Mouse (Mus musculus): ENCODE results near the gene Myocos. TPM values are rescaled to one million over a fixed set of nuclear protein-coding genes. Genes with fewer than 3 reads are reported as not detected.
"Not testable (repeated sequence)": the region's sequence is repeated elsewhere in the genome, so short reads cannot be mapped to it uniquely, and the experiment has no call there.

Gene Myocos
- total and polyA plus RNA-seq, 3 experiments: not detected

DNA sequence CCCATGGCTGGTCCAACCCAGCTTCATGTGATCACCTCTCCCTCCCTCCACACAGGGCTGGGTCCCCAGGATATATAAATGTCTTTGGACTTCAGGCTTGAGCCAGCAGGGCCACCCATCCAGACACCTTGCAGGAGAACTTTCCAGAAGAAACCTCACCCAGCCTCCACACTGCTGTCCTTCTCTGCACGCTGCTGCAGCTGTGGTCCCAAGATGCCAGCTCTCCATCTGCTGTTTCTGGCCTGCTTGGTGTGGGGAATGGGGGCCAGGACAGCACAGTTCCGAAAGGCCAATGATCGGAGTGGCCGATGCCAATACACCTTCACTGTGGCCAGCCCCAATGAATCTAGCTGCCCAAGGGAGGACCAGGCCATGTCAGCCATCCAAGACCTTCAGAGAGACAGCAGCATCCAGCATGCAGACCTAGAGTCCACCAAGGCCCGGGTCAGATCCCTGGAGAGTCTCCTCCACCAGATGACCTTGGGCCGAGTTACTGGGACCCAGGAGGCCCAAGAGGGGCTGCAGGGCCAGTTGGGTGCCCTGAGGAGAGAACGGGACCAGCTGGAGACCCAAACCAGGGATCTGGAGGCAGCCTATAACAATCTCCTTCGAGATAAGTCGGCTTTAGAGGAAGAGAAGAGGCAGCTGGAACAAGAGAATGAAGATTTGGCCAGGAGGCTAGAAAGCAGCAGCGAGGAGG lies 18.8 kb downstream of the Myocos start, which contains the start of gene Myoc:
Gene Myoc (plus strand): TSS at position 105 of the 700 bp plus-strand sequence.
- H3K4me3 ChIP-seq (ENCODE audit: low read depth, low read length): no peak within 1 kb of the TSS
- DNase-seq (ENCODE audit: low spot score): no peak
- no peak for ATAC-seq (ENCODE audit: extremely low read depth, insufficient number of reproducible peaks, low FRiP score, poor library complexity, severe bottlenecking)
- no peaks in the 10 kb centered on the region for H3K9me3 ChIP-seq (replicated peaks)
- TF ChIP-seq POLR2AphosphoS5 (IDR thresholded peaks at IDR 0.05; ENCODE audit: insufficient replicate concordance, low read depth, low read length): no peak
- TF ChIP-seq GATA2 (IDR thresholded peaks at IDR 0.05; ENCODE audit: borderline replicate concordance, low read depth, low read length): no peak
- TF ChIP-seq TAL1 (conservative IDR thresholded peaks at IDR 0.05; ENCODE audit: low read depth, low read length): no peak
- no peak for TF ChIP-seq GATA1 (IDR thresholded peaks at IDR 0.05; ENCODE audit: borderline replicate concordance, low read length)
- no peak for TF ChIP-seq CTCF (IDR thresholded peaks at IDR 0.05; ENCODE audit: low read depth, low read length)
- H3K4me1 ChIP-seq (ENCODE audit: insufficient read depth, low read depth, low read length): no peaks in the 10 kb centered on the region
- peaks cover 53% of the 10 kb centered on the region for H3K27me3 ChIP-seq (ENCODE audit: insufficient read depth, low read length)
- H3K36me3 ChIP-seq (replicated peaks): no peaks in the 10 kb centered on the region

DNA sequence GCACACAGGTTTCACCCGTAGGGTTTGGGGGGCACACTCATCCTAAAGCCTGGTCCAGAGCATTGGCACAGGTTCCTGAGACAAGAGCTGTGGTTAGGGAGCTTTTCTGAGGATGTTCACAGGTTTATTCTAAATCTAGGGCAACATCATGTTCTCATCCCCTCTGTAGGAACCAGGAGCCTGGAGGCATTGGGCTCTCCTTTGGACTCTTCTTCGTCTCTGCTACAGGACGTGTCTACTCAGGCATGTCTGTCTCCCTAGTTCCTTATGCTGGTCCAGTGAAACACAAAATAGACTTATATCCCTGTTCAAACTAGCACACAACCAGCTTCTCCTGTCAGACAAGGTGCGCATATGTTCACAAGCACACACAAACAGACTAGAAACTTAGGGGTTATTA lies 19.5 kb downstream of the Myocos start:
- no peaks in the 10 kb centered on the region for H3K36me3 ChIP-seq (replicated peaks)
- H3K9me3 ChIP-seq (replicated peaks): no peaks in the 10 kb centered on the region
- H3K4me1 ChIP-seq (ENCODE audit: insufficient read depth, low read depth, low read length): no peaks in the 10 kb centered on the region
- peaks cover 47% of the 10 kb centered on the region for H3K27me3 ChIP-seq (ENCODE audit: insufficient read depth, low read length)
- TF ChIP-seq TAL1 (conservative IDR thresholded peaks at IDR 0.05; ENCODE audit: low read depth, low read length) (no peak), GATA2 (IDR thresholded peaks at IDR 0.05; ENCODE audit: borderline replicate concordance, low read depth, low read length) (no peak), POLR2AphosphoS5 (IDR thresholded peaks at IDR 0.05; ENCODE audit: insufficient replicate concordance, low read depth, low read length) (no peak)
- DNase-seq (ENCODE audit: low spot score) (no peak), ATAC-seq (ENCODE audit: extremely low read depth, insufficient number of reproducible peaks, low FRiP score, poor library complexity, severe bottlenecking) (no peak)
- H3K4me3 ChIP-seq (ENCODE audit: low read depth, low read length): no peak overlapping the region

DNA sequence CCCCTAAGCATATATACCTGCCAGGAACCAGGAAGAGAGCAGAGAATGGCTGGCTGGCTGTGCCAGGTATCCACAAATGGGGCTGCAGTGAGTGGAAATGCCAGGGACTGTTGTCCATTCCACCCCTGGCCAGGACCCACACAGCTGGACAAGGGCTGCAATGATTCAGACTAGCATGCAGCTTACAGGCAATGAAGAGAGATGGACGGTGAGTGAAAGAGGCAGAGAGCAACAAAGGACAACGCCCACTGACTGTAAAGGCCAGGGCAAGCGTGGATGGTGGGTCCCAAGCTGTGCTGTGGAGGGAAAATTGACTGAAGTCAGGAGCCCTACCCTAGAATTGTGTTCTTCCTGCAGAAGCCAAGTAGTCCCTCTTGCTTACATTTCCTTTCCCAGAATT lies 21.5 kb downstream of the Myocos start:
- Histone ChIP-seq H3K9me3 (replicated peaks) (no peaks in the 10 kb centered on the region), H3K4me3 (ENCODE audit: low read depth, low read length) (no peak overlapping the region), H3K36me3 (replicated peaks) (no peaks in the 10 kb centered on the region), H3K27me3 (ENCODE audit: insufficient read depth, low read length) (peaks cover 36% of the 10 kb centered on the region), H3K4me1 (ENCODE audit: insufficient read depth, low read depth, low read length) (no peaks in the 10 kb centered on the region)
- TF ChIP-seq CTCF (IDR thresholded peaks at IDR 0.05; ENCODE audit: low read depth, low read length) (no peak), GATA1 (IDR thresholded peaks at IDR 0.05; ENCODE audit: borderline replicate concordance, low read length) (no peak), GATA2 (IDR thresholded peaks at IDR 0.05; ENCODE audit: borderline replicate concordance, low read depth, low read length) (no peak), POLR2AphosphoS5 (IDR thresholded peaks at IDR 0.05; ENCODE audit: insufficient replicate concordance, low read depth, low read length) (no peak), TAL1 (conservative IDR thresholded peaks at IDR 0.05; ENCODE audit: low read depth, low read length) (no peak)
- DNase-seq (ENCODE audit: low spot score): no peak
- ATAC-seq (ENCODE audit: extremely low read depth, insufficient number of reproducible peaks, low FRiP score, poor library complexity, severe bottlenecking): no peak

DNA sequence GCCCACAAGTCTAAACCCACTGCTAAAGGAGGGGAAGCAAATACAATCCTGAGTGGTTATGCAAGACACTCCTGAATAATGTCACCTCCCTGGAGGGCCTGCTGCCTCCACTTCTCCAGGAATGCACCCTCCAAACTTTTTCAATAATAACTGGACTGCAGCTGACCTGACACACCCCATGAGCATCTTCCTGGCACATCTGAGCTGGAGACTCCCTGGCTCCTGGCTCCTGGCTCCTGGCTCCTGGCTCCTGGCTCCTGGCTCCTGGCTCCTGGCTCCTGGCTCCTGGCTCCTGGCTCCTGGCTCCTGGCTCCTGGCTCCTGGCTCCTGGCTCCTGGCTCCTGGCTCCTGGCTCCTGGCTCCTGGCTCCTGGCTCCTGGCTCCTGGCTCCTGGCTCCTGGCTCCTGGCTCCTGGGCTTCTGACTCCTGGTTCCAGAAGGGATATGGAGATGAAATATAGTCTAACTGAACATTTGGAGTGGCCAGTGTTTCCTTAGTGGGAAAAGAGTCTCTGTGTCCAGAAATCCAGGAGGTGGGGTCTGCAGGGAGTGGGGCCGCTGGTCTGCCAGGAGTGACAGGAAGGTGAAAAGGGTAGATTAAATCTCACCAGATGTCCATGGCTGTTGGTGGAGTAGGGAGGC lies 22.6 kb downstream of the Myocos start:
- not testable (repeated sequence) for H3K36me3 ChIP-seq (replicated peaks); DNase-seq (ENCODE audit: low spot score); ATAC-seq (ENCODE audit: extremely low read depth, insufficient number of reproducible peaks, low FRiP score, poor library complexity, severe bottlenecking); H3K4me1 ChIP-seq (ENCODE audit: insufficient read depth, low read depth, low read length); H3K4me3 ChIP-seq (ENCODE audit: low read depth, low read length); H3K9me3 ChIP-seq (replicated peaks)
- H3K27me3 ChIP-seq (ENCODE audit: insufficient read depth, low read length): peaks cover 29% of the 10 kb centered on the region

DNA sequence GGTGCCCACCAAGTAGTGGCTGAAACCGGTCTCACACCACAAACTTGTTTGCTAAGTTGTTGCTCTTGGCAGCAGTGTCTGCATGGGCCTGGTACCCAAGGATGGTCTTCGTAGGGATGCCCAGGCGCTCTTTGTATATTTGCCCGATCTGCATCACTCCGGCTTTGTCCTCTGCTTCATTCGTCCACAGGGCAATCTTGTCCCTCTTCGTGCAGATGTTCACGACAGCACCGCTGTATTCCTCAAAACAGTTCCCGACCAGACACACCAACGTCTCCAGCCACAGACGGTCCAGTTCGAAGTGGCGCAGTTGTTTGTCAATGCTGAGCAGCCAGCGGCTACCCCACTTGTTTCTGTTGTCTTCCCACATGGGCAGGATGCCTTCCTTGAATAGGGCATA lies 29.7 kb downstream of the Myocos start:
- H3K4me3 ChIP-seq (ENCODE audit: low read depth, low read length); H3K4me1 ChIP-seq (ENCODE audit: insufficient read depth, low read depth, low read length); H3K36me3 ChIP-seq (replicated peaks); DNase-seq (ENCODE audit: low spot score); H3K9me3 ChIP-seq (replicated peaks); H3K27me3 ChIP-seq (ENCODE audit: insufficient read depth, low read length); ATAC-seq (ENCODE audit: extremely low read depth, insufficient number of reproducible peaks, low FRiP score, poor library complexity, severe bottlenecking): not testable (repeated sequence)

DNA sequence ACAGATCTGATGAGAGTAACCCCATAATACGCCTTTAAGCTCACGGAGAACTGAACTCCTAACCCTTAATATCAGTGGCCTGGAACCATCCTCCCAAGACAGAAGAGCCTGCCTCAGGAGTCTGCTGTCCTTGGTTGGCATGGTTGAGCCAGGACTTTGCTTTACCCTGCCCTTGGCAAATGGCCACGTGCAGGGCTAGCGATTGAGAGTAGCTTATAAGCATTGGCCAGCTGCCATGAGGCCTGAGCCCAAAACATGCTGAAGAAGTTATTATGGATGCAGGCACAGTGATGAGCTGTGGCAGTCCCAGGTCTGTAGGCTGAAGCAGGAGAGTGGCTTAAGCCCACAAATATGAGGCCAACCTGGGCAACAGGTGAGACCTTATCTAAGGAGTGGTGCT lies 30.2 kb downstream of the Myocos start:
- ATAC-seq (ENCODE audit: extremely low read depth, insufficient number of reproducible peaks, low FRiP score, poor library complexity, severe bottlenecking): not testable (repeated sequence)

DNA sequence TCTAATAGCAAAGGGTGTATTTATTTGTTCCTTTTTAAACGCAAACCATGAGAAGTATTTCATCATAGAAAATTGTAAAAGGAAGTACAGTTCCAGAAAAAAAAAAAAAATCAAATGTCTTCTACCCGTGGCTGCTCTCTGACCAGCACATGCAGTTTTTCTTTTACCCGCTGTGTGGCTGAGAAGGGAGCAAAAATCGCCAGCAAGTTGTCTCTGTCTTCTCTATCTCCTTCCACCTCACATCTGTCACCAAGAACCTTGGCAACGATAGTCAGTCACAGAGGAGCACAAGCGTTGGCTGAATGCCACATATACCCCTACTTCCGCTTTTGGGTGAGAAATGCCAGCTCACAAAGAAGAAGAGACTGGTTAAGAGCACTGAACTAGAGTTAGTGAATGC lies 32.8 kb downstream of the Myocos start:
- H3K4me1 ChIP-seq (ENCODE audit: insufficient read depth, low read depth, low read length): peaks cover 7% of the 10 kb centered on the region; the same call in 1 of the 2 replicates
- H3K27me3 ChIP-seq (ENCODE audit: insufficient read depth, low read length): peaks cover 2% of the 10 kb centered on the region
- DNase-seq (ENCODE audit: low spot score): peak; percentile 13
- H3K9me3 ChIP-seq (replicated peaks): no peaks in the 10 kb centered on the region
- no peak overlapping the region for H3K4me3 ChIP-seq (ENCODE audit: low read depth, low read length)
- TF ChIP-seq GATA1 (IDR thresholded peaks at IDR 0.05; ENCODE audit: borderline replicate concordance, low read length) (no peak), GATA2 (IDR thresholded peaks at IDR 0.05; ENCODE audit: borderline replicate concordance, low read depth, low read length) (no peak), TAL1 (conservative IDR thresholded peaks at IDR 0.05; ENCODE audit: low read depth, low read length) (no peak), CTCF (IDR thresholded peaks at IDR 0.05; ENCODE audit: low read depth, low read length) (no peak), POLR2AphosphoS5 (IDR thresholded peaks at IDR 0.05; ENCODE audit: insufficient replicate concordance, low read depth, low read length) (no peak)
- H3K36me3 ChIP-seq (replicated peaks): no peaks in the 10 kb centered on the region
- no peak for ATAC-seq (ENCODE audit: extremely low read depth, insufficient number of reproducible peaks, low FRiP score, poor library complexity, severe bottlenecking)

More for the DNA sequence above, 30.2 kb downstream of the Myocos start:
- not testable (repeated sequence) for H3K9me3 ChIP-seq (replicated peaks); DNase-seq (ENCODE audit: low spot score); H3K36me3 ChIP-seq (replicated peaks); H3K4me3 ChIP-seq (ENCODE audit: low read depth, low read length); H3K4me1 ChIP-seq (ENCODE audit: insufficient read depth, low read depth, low read length); H3K27me3 ChIP-seq (ENCODE audit: insufficient read depth, low read length)
